Mouse (Mus musculus) liver, embryonic 16.5 days (tissue): Measurements from ENCODE around the gene Fxyd5. TPM values are rescaled to one million over a fixed set of nuclear protein-coding genes. Genes with fewer than 3 reads are reported as not detected.
A peak's percentile ranks its signal among the peaks of the same experiment; 100 is the strongest.

Experiments used
- ATAC-seq: fragments of 200-750 bp; cut with Nextera tagmentation; 2 replicates; pipeline ENCODE4 v1.8.0; 2017; ENCODE audit warnings: low read depth, mild to moderate bottlenecking, moderate number of reproducible peaks, moderate library complexity
- H3K27ac ChIP-seq: fragments of 300-500 bp; sonication (generic); 2 replicates; pipeline ENCODE4 v1.5.1; 2014; ENCODE audit warnings: mild to moderate bottlenecking, low read length
- H3K27me3 ChIP-seq: fragments of 300-500 bp; sonication (generic); 2 replicates; pipeline ENCODE4 v1.6.1; 2014; ENCODE audit warnings: low read depth, low read length, mixed read lengths; ENCODE audit not compliant: control insufficient read depth, insufficient read depth
- H3K36me3 ChIP-seq: fragments of 300-500 bp; sonication (generic); 2 replicates; pipeline ENCODE4 v1.6.1; 2014; ENCODE audit warnings: mild to moderate bottlenecking; ENCODE audit not compliant: control insufficient read depth, insufficient read depth
- H3K4me1 ChIP-seq: fragments of 300-500 bp; sonication (generic); 2 replicates; pipeline ENCODE4 v1.6.1; 2014; ENCODE audit warnings: low read depth, low read length, mixed read lengths; ENCODE audit not compliant: control insufficient read depth
- H3K4me2 ChIP-seq: fragments of 300-500 bp; sonication (generic); 2 replicates; pipeline ENCODE4 v1.6.1; 2014; ENCODE audit warnings: low read depth, low read length, mixed read lengths
- H3K4me3 ChIP-seq: fragments of 300-500 bp; sonication (generic); 2 replicates; pipeline ENCODE4 v1.5.1; 2014; ENCODE audit warnings: low read depth, mild to moderate bottlenecking, low read length
- H3K9ac ChIP-seq: fragments of 300-500 bp; sonication (generic); 2 replicates; pipeline ENCODE4 v1.6.1; 2014; ENCODE audit warnings: low read depth, low read length
- H3K9me3 ChIP-seq: fragments of 300-500 bp; sonication (generic); replicated peaks from 2 replicates; pipeline ENCODE4 v1.6.1; 2016; ENCODE audit warnings: low read length; ENCODE audit not compliant: control insufficient read depth
- WGBS: fragments of 180-500 bp; shearing (Covaris S2); extraction: QIAGEN DNeasy Blood & Tissue Kit; methylation state at CpG from one replicate; pipeline ENCODE4 v1.1.7; 2014; ENCODE audit not compliant: insufficient replicate concordance; 5-methylcytosine and 5-hydroxymethylcytosine counted together
- microRNA-seq: library from miRNA; unstranded; fragments of <30 nt; microRNA quantifications from one replicate; pipeline ENCODE4, GENCODE M21; 2016
- polyA plus RNA-seq: library from polyadenylated mRNA; unstranded; fragments of >200 nt; fragmentation: Nextera tagmentation; extraction: Ambion mirVana; gene quantifications from 2 replicates; pipeline ENCODE4 v1.2.1, GENCODE M21; 2015

Gene Fxyd5
- polyA plus RNA-seq, 1 experiment from 2014 or later: 22.4 TPM

- Histone ChIP-seq H3K4me1 (no peaks in the 10 kb centered on the region), H3K27me3 (no peaks in the 10 kb centered on the region), H3K36me3 (no peaks in the 10 kb centered on the region), H3K9ac (no peak overlapping the region), H3K4me3 (no peak overlapping the region), H3K4me2 (no peak overlapping the region), H3K9me3 (no peaks in the 10 kb centered on the region), H3K27ac (no peak overlapping the region)
- 77% methylated on average over 5 of the region's 5 CpGs for WGBS
- ATAC-seq: no peak
Measured at GRCm38 (mm10) chr7:30993986-30994385, 48.3 kb downstream of the Fxyd5 start.

DNA sequence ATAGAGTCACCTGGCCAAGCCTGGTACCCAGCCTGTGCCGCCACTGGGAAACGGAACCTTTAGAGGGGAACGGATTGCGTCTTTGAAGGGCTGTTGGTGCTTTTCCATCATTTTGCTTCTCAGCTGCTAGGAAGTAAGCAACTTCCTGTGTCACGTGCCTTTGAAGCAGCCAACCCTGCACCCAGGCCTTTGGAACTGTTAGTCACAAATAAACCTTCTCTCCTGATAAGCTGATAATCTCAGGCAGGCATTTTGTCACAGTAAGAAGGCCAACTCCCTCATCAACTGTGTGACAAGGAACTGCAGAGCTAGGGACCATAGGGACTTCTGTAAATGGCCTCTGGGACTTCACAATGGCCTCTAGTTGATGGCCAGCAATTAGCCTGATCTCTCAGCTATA is 50.1 kb downstream of the Fxyd5 start:
- no peak overlapping the region for H3K4me3 ChIP-seq
- no peak overlapping the region for H3K4me2 ChIP-seq
- 57% methylated on average over 5 of the region's 5 CpGs for WGBS
- ATAC-seq: no peak
- no peak overlapping the region for H3K27ac ChIP-seq
- H3K27me3 ChIP-seq: no peaks in the 10 kb centered on the region
- no peaks in the 10 kb centered on the region for H3K36me3 ChIP-seq
- no peaks in the 10 kb centered on the region for H3K4me1 ChIP-seq
- no peaks in the 10 kb centered on the region for H3K9me3 ChIP-seq
- no peak overlapping the region for H3K9ac ChIP-seq

GRCm38 (mm10) chr7:30988519-30989162 is 53.6 kb downstream of the Fxyd5 start:
- no peaks in the 10 kb centered on the region for H3K27me3 ChIP-seq
- H3K27ac ChIP-seq: no peak overlapping the region
- 0 out of 2 replicates have a peak, but pooled peaks have one; percentile 43 for ATAC-seq
- no peak overlapping the region for H3K4me2 ChIP-seq
- no peaks in the 10 kb centered on the region for H3K9me3 ChIP-seq
- H3K4me3 ChIP-seq: no peak overlapping the region
- no peaks in the 10 kb centered on the region for H3K36me3 ChIP-seq
- no peaks in the 10 kb centered on the region for H3K4me1 ChIP-seq
- no peak overlapping the region for H3K9ac ChIP-seq
- WGBS: 56% methylated on average over 4 of the region's 4 CpGs

GRCm38 (mm10) chr7:30985357-30985756 is 56.9 kb downstream of the Fxyd5 start:
- no peak overlapping the region for H3K9ac ChIP-seq
- H3K36me3 ChIP-seq: no peaks in the 10 kb centered on the region
- H3K4me3 ChIP-seq: no peak overlapping the region
- 70% methylated on average over 9 of the region's 9 CpGs for WGBS
- no peaks in the 10 kb centered on the region for H3K9me3 ChIP-seq
- H3K4me1 ChIP-seq: no peaks in the 10 kb centered on the region
- H3K27ac ChIP-seq: no peak overlapping the region
- no peak for ATAC-seq
- no peak overlapping the region for H3K4me2 ChIP-seq
- H3K27me3 ChIP-seq: no peaks in the 10 kb centered on the region

Small RNAs within 50 kb of the gene (microRNA-seq; reads per million reads assigned to microRNA genes)
- not detected for gene Mir7050

Other genes with a start within 250 kb of the Fxyd5 start
- gene Ffar2, start 218.7 kb downstream of the Fxyd5 start, polyA plus RNA-seq: 0.90 and 1.1 TPM in 2 replicates
- gene Ffar3, start 186.3 kb downstream of the Fxyd5 start, polyA plus RNA-seq: not detected in 2 replicates
- gene Ffar1, start 180.9 kb downstream of the Fxyd5 start, polyA plus RNA-seq: not detected in 2 replicates
- 0.74 and 1.4 TPM in 2 replicates for gene Cd22, start 162.1 kb downstream of the Fxyd5 start, polyA plus RNA-seq
- 0.16 and 0.27 TPM in 2 replicates for gene Mag, start 127.6 kb downstream of the Fxyd5 start, polyA plus RNA-seq
- gene Hamp2, start 117.8 kb downstream of the Fxyd5 start, polyA plus RNA-seq: not detected in 2 replicates
- gene Hamp, start 98.4 kb downstream of the Fxyd5 start, polyA plus RNA-seq: 10.4 and 17.5 TPM in 2 replicates
- gene Usf2, start 85.7 kb downstream of the Fxyd5 start, polyA plus RNA-seq: 7.9 and 9.0 TPM in 2 replicates
- 30.5 and 31.8 TPM in 2 replicates for gene Lsr, start 69.0 kb downstream of the Fxyd5 start, polyA plus RNA-seq
- gene Fam187b, start 68.7 kb downstream of the Fxyd5 start, polyA plus RNA-seq: 3.2 and 3.8 TPM in 2 replicates
- 0.15 and 0.65 TPM in 2 replicates for gene Fxyd7, start 9.0 kb upstream of the Fxyd5 start, polyA plus RNA-seq
- 120 and 130 TPM in 2 replicates for gene Fxyd1, start 14.7 kb upstream of the Fxyd5 start, polyA plus RNA-seq
- 0.02 and 0.12 TPM in 2 replicates for gene Lgi4, start 16.9 kb upstream of the Fxyd5 start, polyA plus RNA-seq
- 0.51 and 1.1 TPM in 2 replicates for gene Fxyd3, start 34.2 kb upstream of the Fxyd5 start, polyA plus RNA-seq
- gene Hpn, start 72.8 kb upstream of the Fxyd5 start, polyA plus RNA-seq: 129 and 145 TPM in 2 replicates
- gene Scn1b, start 84.5 kb upstream of the Fxyd5 start, polyA plus RNA-seq: 0.75 and 0.76 TPM in 2 replicates
- 10.2 and 11.6 TPM in 2 replicates for gene Gramd1a, start 113.4 kb upstream of the Fxyd5 start, polyA plus RNA-seq
- not detected in 2 replicates for gene Scgb2b2, start 248.0 kb upstream of the Fxyd5 start, polyA plus RNA-seq
- gene Scgb1b2, start 249.3 kb upstream of the Fxyd5 start, polyA plus RNA-seq: not detected in 2 replicates